Mouse (Mus musculus) ovary, adult 18-20 months (tissue): ENCODE measurements around the gene AU021092.
"Not testable (repeated sequence)": the region's sequence is repeated elsewhere in the genome, so short reads cannot be mapped to it uniquely, and the experiment has no call there.

Experiments used
- DNase-seq: peaks from one replicate; pipeline ENCODE4 v3.0.0; 2022; ENCODE audit warnings: low spot score, mixed read lengths

Gene AU021092

DNA sequence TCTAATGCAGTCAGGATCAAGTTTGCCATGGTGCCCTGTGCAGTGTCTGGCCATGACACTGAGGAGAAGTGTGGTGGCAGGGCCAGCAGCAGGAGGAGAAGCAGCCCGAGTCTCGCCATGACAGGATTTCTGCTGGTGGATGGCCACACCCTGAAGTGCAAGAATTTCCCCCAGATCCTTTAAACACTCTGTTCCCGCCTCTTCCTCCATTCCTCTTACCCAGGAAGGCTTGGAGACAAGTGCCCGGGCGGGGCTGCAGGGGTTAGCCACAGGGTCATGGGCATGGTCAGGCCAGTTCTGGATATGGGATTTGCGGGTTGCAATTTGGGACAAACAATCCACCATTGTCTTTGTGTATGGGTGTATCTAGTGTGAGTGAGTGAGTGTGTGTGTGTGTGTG is at the start of gene AU021092:
AU021092 (minus strand) TSS at position 160 of the 400 bp plus-strand sequence.
- peak; percentile 35 for DNase-seq

DNA sequence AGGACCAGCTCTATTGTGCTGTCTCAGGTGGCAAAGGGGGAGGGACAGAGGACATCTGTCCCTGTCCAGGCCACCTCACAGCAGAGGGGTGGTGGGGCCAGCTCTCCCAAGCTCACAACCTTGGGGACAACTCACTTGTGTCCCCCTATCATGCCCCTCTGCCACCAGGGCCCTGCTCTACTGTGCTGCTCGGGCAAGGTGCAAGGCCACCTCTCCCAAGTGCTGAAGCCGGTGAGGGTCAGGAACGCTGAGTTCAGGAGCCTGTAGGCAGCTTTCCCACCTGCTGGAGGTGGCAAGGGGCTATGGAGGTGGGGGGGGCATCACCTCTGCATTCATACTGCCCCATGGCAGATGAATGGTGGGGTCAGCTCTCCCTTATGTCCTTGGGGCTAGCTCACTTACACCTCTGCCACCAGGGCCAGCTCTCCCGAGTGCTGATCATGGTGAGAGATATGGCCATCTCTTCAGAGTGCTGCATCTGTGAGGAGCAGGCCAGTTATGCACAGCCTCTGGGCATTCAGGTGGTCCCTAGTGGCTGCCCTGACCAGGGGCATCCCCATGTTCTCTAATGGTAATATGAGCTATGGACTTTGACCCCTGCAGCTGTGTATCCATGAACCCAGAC is 49.4 kb upstream of the AU021092 start:
- no peak for DNase-seq

DNA sequence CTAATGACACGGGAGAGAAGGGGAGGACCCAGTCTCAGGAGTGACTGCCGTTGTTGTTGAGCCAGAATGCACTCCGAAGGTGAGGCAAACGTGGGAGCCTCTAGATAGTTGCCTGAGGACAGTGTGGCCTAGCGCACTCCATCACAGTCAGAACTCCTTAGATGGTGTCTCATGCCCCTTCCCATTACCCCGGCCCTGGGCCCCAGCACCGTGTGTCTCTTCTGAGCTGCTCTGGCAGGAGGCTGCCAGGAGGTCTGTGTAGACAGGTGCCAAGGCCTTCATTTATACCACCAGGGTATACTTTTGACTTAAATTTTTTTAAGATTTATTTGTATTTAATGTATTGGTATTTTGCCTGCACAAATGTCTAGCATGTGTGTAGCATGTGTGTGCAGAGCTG is 41.8 kb upstream of the AU021092 start:
- DNase-seq = no peak

DNA sequence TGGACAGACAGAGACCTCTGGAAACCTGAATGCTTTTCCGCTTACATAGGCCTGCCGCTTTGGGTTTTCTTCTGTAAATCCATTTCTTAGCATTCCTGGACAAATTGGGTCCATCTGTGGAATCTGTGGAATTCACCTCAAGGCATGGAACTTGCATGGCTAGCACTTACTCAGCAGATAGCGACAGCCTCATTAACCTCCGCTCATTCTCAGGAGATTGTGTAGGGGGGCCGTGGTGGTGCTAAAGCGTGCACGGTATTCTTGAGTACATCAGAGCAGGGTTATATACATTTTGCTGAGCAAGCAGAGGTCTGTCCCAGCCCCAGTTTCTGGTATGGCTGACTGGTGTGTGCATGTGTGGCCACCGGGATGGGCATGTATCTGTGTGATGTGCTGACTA is 41.1 kb upstream of the AU021092 start:
- DNase-seq = no peak

DNA sequence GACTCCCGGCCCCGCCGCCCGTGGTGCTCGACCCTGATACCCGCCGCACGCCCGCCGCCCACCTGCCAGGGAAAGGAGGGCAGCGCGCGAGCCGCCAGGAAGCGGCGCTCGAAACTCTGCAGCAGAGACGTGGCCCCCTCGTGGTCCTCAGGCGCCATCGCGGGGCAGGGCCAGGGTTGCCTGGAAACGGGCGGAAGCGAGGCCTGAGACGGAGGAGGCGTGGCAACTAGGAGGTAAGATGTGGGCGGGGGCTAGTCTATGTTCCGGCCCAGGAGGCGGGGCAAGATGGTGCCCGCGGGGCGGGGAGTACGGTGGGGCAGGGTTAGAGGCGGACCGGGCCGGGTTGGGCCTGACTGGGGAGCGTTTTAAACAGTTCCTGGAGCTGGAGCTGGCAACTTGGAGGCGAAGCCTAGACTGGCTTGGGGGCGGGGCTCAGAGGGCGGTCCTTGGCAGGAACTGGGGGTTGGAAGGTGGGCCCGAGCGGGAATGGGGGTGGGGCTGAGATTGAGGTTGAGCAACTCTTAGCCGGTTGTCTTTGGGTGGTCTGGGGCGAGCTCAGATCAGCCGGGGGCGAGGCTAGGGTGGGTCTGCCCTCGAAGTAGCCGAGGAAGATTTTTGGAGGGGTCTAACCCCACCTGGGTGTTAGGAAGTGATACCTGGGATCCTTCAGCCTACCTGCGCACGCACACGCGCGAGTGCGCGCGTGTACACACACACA is 33.8 kb upstream of the AU021092 start, which contains the start of gene Eef2kmt:
Eef2kmt (minus strand) TSS at position 205 of the 718 bp plus-strand sequence.
- DNase-seq = peak; percentile 99

DNA sequence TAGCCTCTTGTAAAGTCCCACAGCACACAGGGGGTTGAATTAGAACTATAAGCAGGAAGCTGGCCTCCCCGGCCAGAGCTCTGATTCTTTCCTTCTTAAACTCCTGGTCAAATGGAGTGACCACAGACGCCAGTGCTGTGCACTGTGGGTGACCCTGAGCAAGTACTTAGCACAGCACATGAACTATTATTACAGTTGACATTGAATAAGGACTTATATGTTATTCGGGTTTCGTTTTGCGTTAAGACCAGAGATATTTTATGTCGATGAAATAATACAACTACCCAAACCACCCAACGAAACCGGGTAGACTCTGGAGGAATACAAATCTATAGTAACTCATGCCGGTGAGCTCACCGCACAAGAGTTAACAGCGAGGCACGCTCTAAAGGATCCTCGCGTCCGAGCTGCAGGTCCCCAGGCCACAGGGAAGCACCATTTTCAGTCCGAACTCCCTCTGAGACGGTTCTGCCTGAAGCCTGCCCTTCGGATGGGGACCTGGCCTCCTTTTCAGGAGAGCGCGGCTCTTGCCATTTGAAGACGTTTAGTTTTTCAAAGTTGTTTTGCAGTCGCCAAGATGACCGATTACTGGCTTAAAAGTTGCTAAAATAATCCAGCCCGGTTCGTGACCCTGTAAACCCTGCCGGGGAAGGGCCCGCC is 33.1 kb upstream of the AU021092 start:
- no peak for DNase-seq

DNA sequence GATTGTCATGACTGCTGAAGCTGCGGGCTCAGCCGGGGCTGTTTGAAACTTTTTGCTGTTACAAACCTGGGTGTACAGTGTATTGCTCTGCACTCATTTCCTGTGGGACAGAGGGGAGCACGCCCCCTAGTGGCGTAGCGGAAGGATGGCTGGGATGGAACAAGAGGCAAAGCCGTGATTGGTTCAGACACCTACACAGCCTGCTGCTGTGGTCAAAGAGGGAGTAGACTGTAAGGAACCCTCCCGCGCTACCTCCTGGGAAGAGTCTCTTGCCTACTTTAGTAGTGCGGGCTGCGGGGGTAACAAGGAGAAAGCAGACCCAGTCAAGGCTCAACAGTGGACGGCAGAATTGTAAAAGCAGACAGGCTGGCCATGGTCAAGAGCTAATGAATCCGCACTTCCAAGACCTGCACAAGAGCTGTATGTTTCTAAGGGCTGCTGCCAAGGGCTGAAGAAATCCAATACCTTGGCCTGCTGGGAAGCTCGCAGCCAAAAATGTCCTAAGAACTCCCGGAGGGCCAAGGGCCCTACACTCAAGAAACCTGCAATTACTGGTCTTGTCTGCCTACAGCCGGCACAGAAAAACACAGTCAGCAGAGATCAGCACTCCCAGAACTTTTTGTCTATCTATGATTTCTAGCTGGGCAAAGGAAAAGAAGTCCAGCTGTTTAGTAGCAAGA is 32.4 kb upstream of the AU021092 start:
- peak; percentile 71 for DNase-seq

DNA sequence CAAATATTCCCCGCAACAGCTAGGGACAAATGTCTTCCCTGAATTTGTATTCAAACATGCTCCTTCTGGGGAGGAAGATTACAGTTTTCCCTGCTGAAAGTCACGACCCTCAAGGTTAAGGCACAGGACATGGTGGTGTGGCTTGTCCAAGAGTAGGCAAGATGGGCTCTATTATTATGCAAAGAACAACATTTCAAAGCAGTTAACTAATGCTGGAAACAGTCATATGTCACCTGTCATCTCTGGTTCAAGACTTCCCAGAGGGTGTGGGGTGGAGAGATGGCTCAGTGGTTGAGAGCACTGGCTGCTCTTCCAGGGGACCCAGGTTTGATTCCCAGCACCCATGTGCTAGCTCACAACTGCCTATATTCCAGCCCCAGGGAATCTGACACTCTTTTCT is 30.2 kb upstream of the AU021092 start:
- no peak for DNase-seq

DNA sequence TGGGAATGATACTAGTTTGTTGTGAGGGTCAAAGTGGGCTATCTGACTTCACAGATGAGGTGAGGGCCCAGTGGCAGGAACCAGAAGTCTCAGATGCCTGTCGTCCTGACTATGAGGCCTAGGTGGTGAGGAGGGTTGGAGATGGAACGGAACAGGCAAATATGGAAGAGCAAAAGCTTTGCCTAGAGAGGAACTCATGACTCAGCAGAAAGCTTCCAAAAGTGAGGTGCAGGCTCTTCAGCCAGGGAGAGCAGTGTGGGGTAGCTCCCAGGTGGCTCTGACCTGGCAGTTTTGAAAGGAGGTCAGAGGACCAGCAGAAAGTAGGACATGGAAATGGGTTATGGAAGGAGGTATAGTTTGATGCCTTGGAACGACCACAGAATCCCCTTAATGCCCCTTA is 28.8 kb upstream of the AU021092 start:
- no peak for DNase-seq

DNA sequence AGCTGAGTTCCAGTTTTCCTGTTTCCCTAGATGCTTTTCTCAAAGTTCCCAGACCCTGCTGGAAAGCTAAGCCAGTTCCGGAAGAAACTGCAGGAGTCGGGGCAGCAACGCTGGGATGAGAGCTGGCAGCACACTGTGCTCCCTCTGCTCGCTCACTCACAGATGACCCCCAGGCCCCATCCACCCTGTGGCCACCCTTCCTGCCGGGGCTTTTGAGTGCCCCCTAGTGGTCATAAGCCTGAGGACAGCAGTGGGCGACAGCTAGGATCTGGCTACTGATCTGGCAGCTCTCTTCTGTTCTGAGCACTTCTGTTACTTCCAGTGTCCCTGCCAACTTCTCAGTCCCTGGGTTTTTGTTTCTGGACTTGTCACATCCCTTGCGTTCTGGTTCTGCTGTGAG is 22.3 kb upstream of the AU021092 start:
- peak; percentile 39 for DNase-seq

DNA sequence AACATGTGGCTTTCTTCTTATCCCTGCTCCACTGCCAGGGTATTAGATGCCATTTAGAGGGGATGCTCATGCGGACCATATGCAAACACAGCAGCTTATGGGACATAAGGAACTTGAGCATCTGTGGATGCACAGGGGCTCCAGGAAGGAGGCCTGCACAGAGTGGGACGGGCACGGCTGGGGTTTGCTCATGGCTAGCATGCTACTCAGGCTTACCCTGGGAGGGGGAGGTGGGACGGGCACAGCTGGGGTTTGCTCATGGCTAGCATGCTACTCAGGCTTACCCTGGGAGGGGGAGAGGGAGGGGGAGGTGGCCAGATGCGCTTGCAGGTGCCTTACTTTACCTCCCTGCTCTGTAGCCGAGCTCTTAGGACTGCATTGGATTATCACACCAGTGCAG is 20.8 kb upstream of the AU021092 start:
- DNase-seq = no peak

DNA sequence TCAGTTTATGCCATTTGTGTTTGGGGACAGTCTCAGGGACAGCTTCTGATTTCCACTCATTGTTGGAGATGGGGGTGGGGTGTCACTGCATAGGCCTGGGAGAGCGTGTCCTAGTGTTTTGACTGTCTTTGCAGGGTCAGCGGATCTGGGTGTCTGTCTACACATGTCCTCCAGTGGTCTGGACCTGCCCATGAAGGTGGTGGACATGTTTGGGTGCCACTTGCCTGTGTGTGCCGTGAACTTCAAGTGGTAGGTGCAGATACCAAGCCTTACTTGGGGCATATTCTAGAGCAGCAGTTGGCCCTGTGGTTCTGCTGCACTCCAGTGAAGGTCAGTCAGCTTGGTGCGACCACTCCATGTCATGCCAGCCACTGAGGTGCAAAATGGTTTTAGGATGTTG is 20.3 kb upstream of the AU021092 start:
- DNase-seq = no peak

DNA sequence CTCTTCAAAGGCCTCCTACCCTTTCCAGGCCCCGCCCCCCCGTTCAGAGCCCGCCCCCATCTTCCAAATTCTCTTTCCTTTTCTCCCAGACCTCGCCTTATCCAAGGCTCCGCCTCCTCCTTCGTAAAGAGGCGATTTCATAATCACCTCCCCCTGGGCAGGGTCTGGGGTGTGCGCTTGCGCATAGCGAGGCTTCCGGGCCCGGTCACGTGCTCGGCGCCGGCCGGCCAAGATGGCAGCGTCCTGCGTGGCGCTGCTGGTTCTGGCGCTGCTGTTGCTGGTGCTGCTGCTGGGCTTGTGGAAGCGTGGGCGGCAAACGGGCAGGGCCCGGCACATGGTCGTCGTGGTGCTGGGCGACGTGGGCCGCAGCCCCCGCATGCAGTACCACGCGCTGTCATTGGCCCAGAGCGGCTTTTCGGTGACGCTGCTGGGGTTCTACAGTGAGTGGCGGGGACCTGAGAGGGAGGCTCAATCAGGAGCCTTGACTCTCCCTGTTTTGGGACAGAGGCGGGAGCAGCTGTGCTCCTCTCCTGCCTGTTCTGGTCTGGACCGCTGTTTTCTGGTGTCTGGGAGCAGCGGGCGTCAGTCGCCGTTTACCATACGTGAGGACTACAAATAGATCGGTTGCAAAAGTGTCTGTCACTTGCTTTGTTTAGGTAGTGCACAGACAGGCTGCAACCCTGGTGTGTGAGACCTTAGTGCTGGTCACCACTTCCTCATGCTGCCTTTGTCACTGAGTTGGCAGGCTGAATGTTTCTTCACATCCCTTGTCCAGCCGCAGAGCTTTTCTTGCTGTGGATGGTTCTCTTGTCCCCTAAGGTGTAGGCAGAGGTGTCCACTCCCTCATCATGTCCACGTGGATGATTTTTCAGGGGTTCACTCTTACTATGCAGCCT is 11.6 kb upstream of the AU021092 start, which contains the start of gene Alg1:
Alg1 (plus strand) TSS at position 204 of the 896 bp plus-strand sequence.
- DNase-seq = peak; percentile 94

DNA sequence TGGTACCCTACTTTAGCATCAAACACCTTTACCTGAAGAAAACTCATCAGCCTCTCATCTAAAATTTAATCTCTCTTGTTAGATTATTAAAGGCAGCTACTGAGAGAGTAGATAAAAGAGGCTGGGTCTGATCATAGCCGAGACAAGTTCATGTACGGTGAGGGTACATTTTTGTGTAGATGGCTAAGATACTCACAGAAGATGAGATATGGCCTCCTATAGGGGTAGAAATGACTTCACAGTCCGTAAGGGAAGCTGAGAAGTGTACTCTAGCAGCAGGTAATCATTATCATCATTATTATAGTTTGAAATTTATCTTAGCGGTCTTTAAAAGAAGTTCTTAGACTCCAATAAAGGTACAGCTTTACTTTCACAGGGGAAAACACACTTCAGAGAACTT is 10.9 kb upstream of the AU021092 start:
- no peak for DNase-seq

DNA sequence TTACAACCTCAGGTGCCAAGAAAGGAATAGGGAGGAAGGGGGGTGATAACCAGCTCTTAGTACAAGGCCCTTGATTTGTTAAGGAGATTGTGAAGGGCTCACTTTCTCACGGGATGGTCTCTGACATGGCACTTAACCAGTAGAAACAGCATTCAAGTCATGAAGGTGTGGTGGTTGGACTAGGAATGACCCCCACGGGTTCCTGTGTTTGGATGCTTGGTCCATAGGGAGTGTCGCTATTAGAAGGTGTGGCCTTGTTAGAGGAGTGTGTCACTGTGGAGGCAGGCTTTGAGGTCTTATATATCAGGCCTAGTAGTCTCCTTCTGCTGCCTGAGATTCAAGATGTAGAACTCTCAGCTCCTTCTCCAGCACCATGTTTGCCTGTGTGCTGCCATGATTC is 6.0 kb upstream of the AU021092 start:
- DNase-seq = not testable (repeated sequence)

DNA sequence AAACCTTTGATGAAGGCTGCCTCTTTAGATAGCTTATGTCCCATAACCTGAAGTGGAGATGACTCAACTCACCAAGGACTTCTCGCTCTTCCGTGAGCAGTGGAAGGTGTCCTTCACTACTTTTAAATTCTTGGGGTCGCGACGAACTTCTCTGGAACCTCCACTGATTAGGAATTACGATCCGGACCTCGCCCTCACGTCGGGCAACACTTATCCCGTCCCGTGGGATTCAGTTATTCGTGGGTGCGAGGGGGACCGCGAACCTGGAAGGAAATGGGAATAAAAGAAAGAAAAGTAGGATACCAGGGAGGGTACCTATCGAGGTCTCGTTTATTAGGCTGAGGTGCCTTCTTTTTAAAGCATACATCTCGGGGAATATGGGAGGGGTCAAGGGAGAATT is 5.4 kb upstream of the AU021092 start:
- not testable (repeated sequence) for DNase-seq

DNA sequence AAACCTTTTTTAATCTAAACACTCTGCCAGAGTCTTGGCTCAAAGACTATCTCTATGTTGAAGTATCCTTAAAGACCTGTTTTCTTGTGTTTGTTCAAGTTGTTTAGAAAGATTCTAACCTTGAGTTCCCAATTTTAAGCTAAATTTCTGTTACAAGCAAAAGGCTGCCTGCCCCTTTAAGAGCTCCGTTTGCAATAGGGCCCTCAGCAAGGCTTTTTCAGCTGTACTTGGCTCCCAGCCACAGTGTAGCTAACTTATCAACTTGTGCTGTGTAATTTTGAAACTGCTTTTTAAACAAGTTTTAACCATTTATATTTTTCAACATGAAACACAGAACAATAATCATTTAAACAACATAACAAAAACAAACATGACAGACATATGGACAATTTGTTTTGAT is 4.4 kb upstream of the AU021092 start:
- DNase-seq = peak; percentile 46

DNA sequence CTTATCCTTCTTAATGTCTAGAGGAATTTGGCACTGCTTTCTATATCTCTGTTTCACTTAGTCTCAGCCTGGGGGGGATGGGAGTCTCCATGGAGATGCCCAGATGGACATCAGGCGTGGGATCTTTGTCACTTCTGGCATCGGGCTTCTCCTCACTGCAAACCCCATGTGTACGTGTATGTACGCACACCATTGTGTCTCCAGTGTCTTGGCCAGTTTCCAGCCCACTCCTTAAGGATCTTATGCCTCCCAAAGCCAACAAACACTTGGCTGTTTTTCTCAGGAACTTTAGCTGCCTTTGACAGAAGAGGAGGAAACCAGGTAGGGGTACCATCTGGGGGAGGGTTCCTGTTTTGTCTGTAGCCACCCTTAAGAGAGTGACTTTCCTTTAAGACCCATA is 696 bp downstream of the AU021092 start:
- no peak for DNase-seq

DNA sequence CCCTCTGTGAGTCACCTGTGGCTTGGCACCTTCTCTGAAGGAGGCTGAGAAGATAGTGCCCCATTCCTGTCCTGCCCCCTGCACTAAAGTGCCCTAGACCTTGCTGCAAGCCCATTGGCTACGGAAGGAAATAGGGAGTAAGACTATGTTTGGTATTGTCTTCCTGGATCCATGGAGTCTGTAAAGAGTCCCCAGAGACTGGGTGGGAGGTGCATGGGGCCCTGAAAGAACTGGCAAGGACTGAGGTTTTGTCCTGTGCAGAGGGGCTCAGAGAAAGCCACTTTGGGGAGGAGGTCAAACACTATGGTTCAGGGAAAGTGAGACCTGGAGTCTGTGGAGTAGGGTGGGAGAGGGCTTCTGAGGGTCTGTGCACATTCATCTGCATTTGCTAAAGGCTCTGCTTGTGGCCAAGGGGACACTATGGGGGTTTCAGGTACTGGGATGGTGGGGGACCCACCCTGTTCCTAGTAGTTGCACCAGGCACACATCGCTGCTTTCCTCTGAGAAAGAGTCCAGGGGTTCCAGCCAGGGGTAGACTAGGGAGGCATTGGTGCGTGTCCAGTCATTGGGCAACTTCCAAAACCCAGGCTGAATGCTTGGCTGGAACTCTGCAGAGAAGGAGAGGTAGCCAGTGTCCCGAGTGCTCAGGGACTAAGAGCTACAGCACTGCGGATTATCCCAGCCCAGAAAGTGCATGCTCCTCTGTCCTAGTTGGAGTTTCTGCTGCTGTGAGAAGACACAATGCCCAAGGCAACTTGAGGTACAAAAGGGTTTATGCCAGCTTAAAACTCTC is 4.6 kb downstream of the AU021092 start:
- no peak for DNase-seq

DNA sequence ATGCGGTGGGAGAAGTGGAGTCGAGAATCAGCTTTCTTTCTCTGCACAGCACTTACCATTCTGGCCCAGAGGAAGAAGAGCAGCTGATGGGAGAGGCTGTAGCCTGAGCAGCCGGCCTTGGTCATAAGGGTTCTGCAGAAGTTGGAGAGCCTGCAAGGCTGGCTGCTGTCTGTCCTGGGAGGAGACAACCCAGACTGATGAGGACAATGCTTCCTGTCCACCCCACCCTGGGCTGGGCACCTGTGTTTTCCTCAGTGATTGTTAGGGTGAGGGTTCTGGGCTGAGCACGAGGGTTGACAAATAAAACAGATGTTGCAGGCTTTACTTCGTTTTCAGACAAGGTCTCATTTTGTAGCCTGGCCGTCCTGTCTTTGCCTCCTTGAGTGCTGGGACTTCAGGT is 5.4 kb downstream of the AU021092 start:
- no peak for DNase-seq

DNA sequence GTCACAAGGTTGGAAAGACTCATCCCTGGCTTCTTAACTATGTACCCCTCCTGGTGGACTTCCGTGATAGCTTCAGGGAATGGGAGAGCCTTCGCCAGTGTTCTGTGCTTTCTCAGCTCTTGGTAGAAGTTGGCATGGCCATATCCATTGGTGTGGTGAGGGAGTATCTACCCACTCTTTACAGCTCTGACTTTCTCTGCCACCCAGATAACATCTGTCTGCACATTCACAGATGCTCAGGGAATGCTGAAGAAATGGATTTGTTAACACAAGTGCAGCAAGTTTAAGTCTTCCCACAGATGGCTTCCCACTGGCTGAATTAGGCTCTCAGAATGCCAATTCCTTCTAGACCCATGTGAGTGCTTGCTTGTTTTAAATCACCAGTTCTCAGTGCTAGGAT is 8.0 kb downstream of the AU021092 start:
- no peak for DNase-seq
